18 mouse cellular contexts compared by ENCODE assay signal in the genomic region with DNA sequence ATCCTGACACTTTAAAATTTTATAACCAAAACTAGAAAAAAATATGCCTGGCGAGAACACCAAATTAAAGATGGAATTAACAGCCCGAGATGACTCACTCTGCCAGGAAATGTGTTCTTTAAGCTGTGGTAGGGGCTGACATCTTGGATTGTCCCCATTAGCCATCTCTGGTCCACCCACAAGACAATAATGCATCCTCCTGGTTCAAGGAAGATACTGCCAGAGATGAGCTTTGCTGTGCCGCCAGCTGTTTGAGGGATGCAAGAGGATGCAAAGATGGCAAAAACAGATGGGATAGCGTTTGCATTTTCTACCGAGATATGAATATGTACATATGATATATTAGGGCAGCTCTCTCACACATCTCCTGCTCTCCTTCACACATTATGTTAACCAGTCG.
DNase-seq lines count a peak whose midpoint lies in the region; ATAC-seq lines count a peak whose summit lies in the region.
"Had no signal": no experiment of that assay in that cellular context is flagged by ENCODE, and none has a peak within 500 bp of the region (broad histone marks: within the 10 kb centered on the region; RNA-seq: fewer than 3 reads in every experiment).

No protein-coding gene starts in this region.

- DNase-seq in left cerebral cortex, adult 11 months (ENCODE audit: low spot score): peak; percentile 49
- DNase-seq in left cerebral cortex, postnatal 4 days: no peak
- DNase-seq in frontal cortex, postnatal 36 days (ENCODE audit: low spot score in 2 of 2): peak; percentile 55 to 78
- DNase-seq in left cerebral cortex, adult 8-10 months (ENCODE audit: low spot score in 2 of 2): peak; percentile 17 to 76
- peak; percentile 77 for DNase-seq in telencephalon, adult 2 months (ENCODE audit: low read depth, low spot score)
- DNase-seq: cerebellum, adult 8-10 months; gastrocnemius, postnatal 10 days; heart, adult 18-20 months; heart, postnatal 4 days; kidney, postnatal 36 days; lung, adult 2 months had no signal

- H3K9ac ChIP-seq in heart, embryonic 11.5 days (ENCODE audit: low read depth, low read length): no peak overlapping the region
- H3K9ac ChIP-seq: forebrain, embryonic 15.5 days; hindbrain, embryonic 15.5 days; liver, embryonic 12.5 days had no signal

- H3K9me3 ChIP-seq in heart, embryonic 11.5 days (replicated peaks; ENCODE audit: control insufficient read depth, low read length): no peaks in the 10 kb centered on the region
- H3K9me3 ChIP-seq: forebrain, embryonic 15.5 days; hindbrain, embryonic 15.5 days; liver, embryonic 12.5 days had no signal

- H3K4me3 ChIP-seq in heart, embryonic 11.5 days (ENCODE audit: low read depth, low read length): no peak overlapping the region
- H3K4me3 ChIP-seq: erythroblast, embryonic 14.5 days; forebrain, embryonic 15.5 days; hindbrain, embryonic 15.5 days; liver, embryonic 12.5 days had no signal

- no peak overlapping the region for H3K4me2 ChIP-seq in heart, embryonic 11.5 days
- H3K4me2 ChIP-seq: forebrain, embryonic 15.5 days; hindbrain, embryonic 15.5 days; liver, embryonic 12.5 days had no signal

- intact Hi-C loops in left cerebral cortex, postnatal 4 days (cut with DNase I): no loop called here

- WGBS in heart, embryonic 11.5 days (ENCODE audit: insufficient replicate concordance): 82% methylated on average over 6 of the region's 6 CpGs

- no peak for ATAC-seq in erythroblast, adult 5-6 weeks (replicated peaks; ENCODE audit: low FRiP score, poor library complexity, severe bottlenecking)
- ATAC-seq in heart, embryonic 11.5 days (replicated peaks; ENCODE audit: insufficient number of reproducible peaks, low FRiP score, low TSS enrichment): no peak
- ATAC-seq: forebrain, embryonic 15.5 days; intestine, embryonic 16.5 days; liver, embryonic 12.5 days had no signal

- no peaks in the 10 kb centered on the region for H3K4me1 ChIP-seq in heart, embryonic 11.5 days (ENCODE audit: control insufficient read depth, insufficient read depth, low read length)
- H3K4me1 ChIP-seq: forebrain, embryonic 15.5 days; hindbrain, embryonic 15.5 days; liver, embryonic 12.5 days had no signal

- H3K36me3 ChIP-seq in heart, embryonic 11.5 days (ENCODE audit: control insufficient read depth, insufficient read depth, low read length): no peaks in the 10 kb centered on the region
- H3K36me3 ChIP-seq: forebrain, embryonic 15.5 days; hindbrain, embryonic 15.5 days; liver, embryonic 12.5 days had no signal

- no peaks in the 10 kb centered on the region for H3K27me3 ChIP-seq in heart, embryonic 11.5 days (ENCODE audit: control insufficient read depth, insufficient read depth, low read length)
- H3K27me3 ChIP-seq: forebrain, embryonic 15.5 days; hindbrain, embryonic 15.5 days; liver, embryonic 12.5 days had no signal

- no peak overlapping the region for H3K27ac ChIP-seq in heart, embryonic 11.5 days (ENCODE audit: low read depth, low read length)
- H3K27ac ChIP-seq: forebrain, embryonic 15.5 days; hindbrain, embryonic 15.5 days; liver, embryonic 12.5 days had no signal
